Mouse (Mus musculus) heart, postnatal 36 days (tissue): Measurements from ENCODE around the gene Nfkbie. TPM values are rescaled to one million over a fixed set of nuclear protein-coding genes. Genes with fewer than 3 reads are reported as not detected.

Source experiments
- DNase-seq, 2 experiments: peaks; one replicate each; pipeline ENCODE4 v3.0.0; 2021 to 2022
- intact Hi-C: fragments of 180-260 bp; cut with DNase I; formaldehyde crosslinking; loops from one replicate; pipeline ENCODE4 v1.15.1; 2025
- total RNA-seq, 2 experiments: library from RNA; stranded (reverse); gene quantifications; 2 replicates each; pipeline ENCODE4 v1.2.3; 2021

Gene Nfkbie
- total RNA-seq, 2 experiments from 2014 or later, result 1.4 to 1.5 TPM

GRCm38 (mm10) chr17:45575123-45575897 lies 19.8 kb downstream of the Nfkbie start:
- DNase-seq, result no peak
- intact Hi-C loops, result no loop called here

GRCm38 (mm10) chr17:45578242-45578641 lies 22.7 kb downstream of the Nfkbie start:
- intact Hi-C loops, result no loop called here

GRCm38 (mm10) chr17:45578843-45579242 lies 23.3 kb downstream of the Nfkbie start:
- no peak for DNase-seq
- intact Hi-C loops, result no loop called here

More at GRCm38 (mm10) chr17:45578242-45578641, 22.7 kb downstream of the Nfkbie start:
- DNase-seq, result no peak

GRCm38 (mm10) chr17:45579554-45579953 lies 24.1 kb downstream of the Nfkbie start:
- intact Hi-C loops, result no loop called here
- no peak for DNase-seq

GRCm38 (mm10) chr17:45580958-45581477 lies 25.5 kb downstream of the Nfkbie start:
- intact Hi-C loops, result loop anchor here (1.0 to 10.0 kb wide), 2 partner anchors 45 to 454 kb away; partner anchors contain the start of gene Vegfa

GRCm38 (mm10) chr17:45581567-45581983 lies 26.1 kb downstream of the Nfkbie start:
- intact Hi-C loops, result loop anchor here (1.0 to 10.0 kb wide), 2 partner anchors 45 to 453 kb away; partner anchors contain the start of gene Vegfa
- DNase-seq, result peak; percentile 68 to 79

More at GRCm38 (mm10) chr17:45580958-45581477, 25.5 kb downstream of the Nfkbie start:
- DNase-seq, result peak in 1 of 2 experiments; percentile 54

GRCm38 (mm10) chr17:45582188-45582587 lies 26.7 kb downstream of the Nfkbie start:
- DNase-seq, result no peak
- intact Hi-C loops, result loop anchor here (2.0 to 10.0 kb wide), 2 partner anchors 61 to 453 kb away; partner anchors contain the start of gene Vegfa

- intact Hi-C loops, result loop anchor here (2.0 to 10.0 kb wide), 2 partner anchors 60 to 452 kb away; partner anchors contain the start of gene Vegfa
- no peak for DNase-seq
These were observed 27.3 kb downstream of the Nfkbie start for GRCm38 (mm10) chr17:45582715-45583355.

- intact Hi-C loops, result loop anchor here (10.0 kb wide), 1 partner anchor 451 kb away; the partner anchor contains the start of gene Vegfa
- DNase-seq, result peak; percentile 88 to 91
These were observed 28.8 kb downstream of the Nfkbie start for GRCm38 (mm10) chr17:45584096-45584896.

- intact Hi-C loops, result loop anchor here (10.0 kb wide), 1 partner anchor 450 kb away; the partner anchor contains the start of gene Vegfa
- peak; percentile 85 to 86 for DNase-seq
These were observed 29.6 kb downstream of the Nfkbie start for GRCm38 (mm10) chr17:45584939-45585678.

- DNase-seq, result no peak
- intact Hi-C loops, result loop anchor here (10.0 kb wide), 1 partner anchor 449 kb away; the partner anchor contains the start of gene Vegfa
These were observed 30.4 kb downstream of the Nfkbie start for GRCm38 (mm10) chr17:45585725-45586448.

GRCm38 (mm10) chr17:45586449-45586837 lies 30.9 kb downstream of the Nfkbie start:
- no peak for DNase-seq

GRCm38 (mm10) chr17:45588370-45588769 lies 32.9 kb downstream of the Nfkbie start:
- DNase-seq, result no peak
- intact Hi-C loops, result loop anchor here (10.0 kb wide), 1 partner anchor 446 kb away; the partner anchor contains the start of gene Vegfa

More at GRCm38 (mm10) chr17:45586449-45586837, 30.9 kb downstream of the Nfkbie start:
- intact Hi-C loops, result loop anchor here (10.0 kb wide), 1 partner anchor 448 kb away; the partner anchor contains the start of gene Vegfa

- DNase-seq, result no peak
- intact Hi-C loops, result loop anchor here (10.0 kb wide), 1 partner anchor 446 kb away; the partner anchor contains the start of gene Vegfa
These were observed 33.7 kb downstream of the Nfkbie start for GRCm38 (mm10) chr17:45589236-45589635.

- intact Hi-C loops, result loop anchor here (10.0 kb wide), 1 partner anchor 445 kb away; the partner anchor contains the start of gene Vegfa
- no peak for DNase-seq
These were observed 34.3 kb downstream of the Nfkbie start for GRCm38 (mm10) chr17:45589844-45590243.

- intact Hi-C loops, result no loop called here
These were observed 34.9 kb downstream of the Nfkbie start for GRCm38 (mm10) chr17:45590410-45590809.

GRCm38 (mm10) chr17:45591701-45592605 lies 36.5 kb downstream of the Nfkbie start:
- intact Hi-C loops, result no loop called here
- peak; percentile 69 to 77 for DNase-seq

More at GRCm38 (mm10) chr17:45590410-45590809, 34.9 kb downstream of the Nfkbie start:
- DNase-seq, result no peak
